Mouse (Mus musculus) erythroid progenitor cell, adult 5-6 weeks (primary cell): Measurements from ENCODE around the gene Fdxr. TPM values are rescaled to one million over a fixed set of nuclear protein-coding genes. Genes with fewer than 3 reads are reported as not detected.
A peak's percentile ranks its signal among the peaks of the same experiment; 100 is the strongest.

Source experiments
- ATAC-seq: replicated peaks from 2 replicates; pipeline ENCODE4 v1.8.0; 2016; ENCODE audit warnings: moderate number of reproducible peaks, mild to moderate bottlenecking, moderate TSS enrichment, inconsistent platforms; ENCODE audit not compliant: poor library complexity, low FRiP score, severe bottlenecking
- total RNA-seq, 2 experiments: library from RNA; stranded (forward) in 1 of 2; stranded (reverse) in 1 of 2; fragments of 150-400 nt in 1 of 2; fragments of 186-747, 209-891 nt in 1 of 2; gene quantifications; 2 replicates each; pipeline versions ENCODE4 v1.2.3 to v1.2.4; 2015 to 2017; ENCODE audit warnings: low replicate concordance in 2 of 2

The Fdxr gene
- total RNA-seq, 2 experiments from 2014 or later: 1.3 to 1.4 TPM

- no peak for ATAC-seq
These were observed 30.5 kb downstream of the Fdxr start for GRCm38 (mm10) chr11:115246386-115246785.

GRCm38 (mm10) chr11:115244840-115245239 lies 32.0 kb downstream of the Fdxr start:
- no peak for ATAC-seq

DNA sequence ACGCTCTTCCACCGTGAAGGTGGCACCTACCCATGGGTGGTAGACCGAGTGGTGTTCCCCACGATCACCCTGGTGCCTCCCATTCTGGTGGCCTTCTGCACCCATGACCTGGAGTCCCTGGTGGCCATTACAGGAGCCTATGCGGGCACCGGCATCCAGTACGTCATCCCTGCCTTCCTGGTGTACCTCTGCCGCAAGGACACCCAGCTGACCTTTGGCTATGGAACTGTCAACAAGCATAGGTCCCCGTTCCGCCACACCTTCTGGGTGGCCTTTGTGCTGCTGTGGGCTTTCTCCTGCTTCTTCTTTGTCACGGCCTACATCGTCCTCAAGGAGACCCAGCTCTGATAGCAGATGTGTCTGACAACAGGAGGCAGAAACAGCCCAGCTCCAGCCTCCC lies 33.1 kb downstream of the Fdxr start:
- ATAC-seq: no peak

DNA sequence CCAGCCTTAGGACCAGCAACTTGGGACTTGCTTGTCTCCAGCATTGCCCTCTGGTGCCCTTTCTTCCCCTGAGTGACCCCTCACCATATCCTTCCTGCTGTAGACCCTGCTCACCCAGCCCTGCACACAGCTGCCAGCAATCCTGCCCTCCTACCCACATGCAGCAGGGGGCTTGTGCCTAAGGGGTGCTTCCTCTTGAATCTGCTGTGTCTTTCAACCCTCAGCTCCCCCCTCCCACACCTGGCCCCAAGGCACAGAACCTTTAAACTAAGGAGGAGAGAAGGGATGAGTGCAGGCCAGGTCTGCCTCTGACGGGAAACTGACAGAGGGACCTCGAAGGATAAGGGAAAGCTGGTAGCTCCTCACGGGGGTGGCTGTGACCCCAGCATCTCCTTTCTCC lies 34.1 kb downstream of the Fdxr start:
- no peak for ATAC-seq

DNA sequence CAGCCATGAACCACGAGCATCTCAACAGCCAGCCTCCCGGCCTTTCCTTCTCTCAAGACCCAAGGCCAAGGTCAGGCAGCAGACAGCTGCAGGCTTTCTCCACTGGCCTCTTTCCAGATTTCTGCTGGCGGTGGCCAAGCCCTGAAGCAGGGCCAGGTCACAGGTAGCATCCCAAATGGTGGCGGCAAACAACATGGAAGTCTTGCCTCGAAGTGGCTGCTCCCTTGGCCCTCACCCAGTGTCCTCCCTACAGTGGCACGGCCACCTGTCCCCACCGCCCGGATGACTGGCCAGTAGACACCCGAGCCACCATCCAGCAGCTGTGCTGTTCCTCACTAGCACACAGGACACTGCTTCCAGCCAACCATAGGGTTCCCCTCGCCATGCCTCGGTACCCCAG lies 35.4 kb downstream of the Fdxr start:
- no peak for ATAC-seq

DNA sequence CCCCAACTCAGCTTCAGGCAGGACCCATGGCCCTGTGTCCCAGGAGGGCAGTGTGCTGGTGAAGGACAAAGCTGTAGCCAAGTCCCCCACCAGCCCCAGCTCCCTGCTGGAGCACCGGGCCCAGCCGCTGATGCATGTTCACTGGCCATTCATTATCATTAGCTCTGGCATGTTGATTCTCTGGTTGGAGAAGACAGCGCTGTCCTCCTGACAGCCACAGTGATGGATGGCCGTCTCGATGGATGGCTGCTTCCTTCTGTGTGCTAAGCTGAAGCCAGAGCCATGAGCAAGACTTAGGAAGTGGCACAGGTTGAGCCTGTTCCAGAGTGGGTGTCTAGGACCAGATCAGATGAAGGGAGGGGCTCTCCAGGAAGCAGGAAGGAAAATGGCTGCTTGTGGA lies 40.3 kb downstream of the Fdxr start:
- ATAC-seq: no peak

DNA sequence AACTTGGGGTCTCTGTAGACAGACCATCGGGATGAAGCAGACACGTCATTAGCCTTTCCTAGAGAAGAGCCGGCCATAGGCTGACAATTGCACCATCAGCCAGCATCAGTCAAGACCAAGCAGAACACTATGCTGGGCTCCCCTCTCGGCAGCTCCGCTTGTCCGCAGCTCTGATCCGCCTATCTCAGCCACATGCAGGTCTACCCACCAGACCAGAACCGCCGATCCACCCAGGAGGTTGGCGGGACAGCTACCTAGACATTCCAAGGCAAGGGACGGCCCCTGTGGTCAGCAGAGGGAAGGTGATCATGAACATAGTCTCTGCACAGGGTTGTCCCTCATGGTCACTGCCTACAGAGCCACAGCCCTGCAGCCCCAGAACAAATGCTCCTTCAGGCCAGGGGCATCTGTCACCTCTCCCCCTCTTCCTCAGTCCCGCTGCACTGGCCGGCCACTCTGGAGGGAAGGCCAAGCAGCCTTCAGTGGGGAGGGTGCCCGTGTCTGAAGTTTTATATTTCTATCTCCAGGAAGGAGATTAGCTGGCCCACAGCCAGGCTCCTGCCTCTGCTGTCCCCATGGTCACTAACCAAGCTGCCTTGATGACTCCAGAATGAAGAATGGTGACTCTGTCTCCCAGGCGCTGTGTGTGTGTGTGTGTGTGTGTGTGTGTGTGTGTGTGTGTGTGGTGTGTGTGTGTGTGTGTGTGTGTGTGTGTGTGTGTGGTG lies 42.4 kb downstream of the Fdxr start:
- ATAC-seq: no peak

DNA sequence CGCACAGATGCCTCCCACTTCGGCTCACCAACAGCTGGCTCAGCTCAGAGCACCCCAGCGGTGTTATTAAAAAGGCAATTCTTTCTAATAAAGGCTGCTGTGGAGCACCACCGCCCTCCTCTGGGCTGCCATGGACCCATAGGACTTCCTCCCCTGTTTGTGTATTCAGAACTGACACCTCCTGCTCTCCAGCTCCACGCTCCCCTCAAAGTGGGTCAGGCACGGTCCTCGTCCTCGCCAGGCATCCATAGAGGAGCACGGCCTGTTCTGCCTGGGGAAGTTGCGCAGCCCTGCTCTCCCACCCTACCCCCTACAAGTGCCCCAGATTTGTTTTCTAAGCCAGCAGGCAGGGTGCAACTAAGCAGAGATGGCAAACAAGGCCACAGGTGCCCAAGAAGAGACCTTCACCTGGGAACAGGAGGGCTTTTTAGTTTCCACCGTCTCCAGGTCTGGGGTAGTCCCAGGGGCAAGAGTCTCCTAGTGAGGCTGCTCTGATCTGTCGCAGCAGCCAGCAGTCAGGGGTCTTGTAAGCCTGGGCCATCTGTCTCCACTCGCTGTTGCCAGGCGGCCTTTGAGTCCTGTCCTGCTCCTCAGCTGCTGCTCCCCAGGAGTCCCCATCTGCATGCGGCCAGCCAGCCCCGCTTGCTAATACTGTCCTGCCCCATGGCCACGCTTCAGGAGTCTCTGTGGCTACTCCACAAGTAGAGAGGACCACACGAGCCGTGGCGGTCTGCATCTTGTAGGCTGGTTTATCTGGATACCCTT lies 43.1 kb downstream of the Fdxr start:
- no peak for ATAC-seq

- ATAC-seq: no peak
These were observed 44.0 kb downstream of the Fdxr start for GRCm38 (mm10) chr11:115232889-115233288.

GRCm38 (mm10) chr11:115231924-115232323 lies 44.9 kb downstream of the Fdxr start:
- ATAC-seq: no peak

GRCm38 (mm10) chr11:115231168-115231915 lies 45.5 kb downstream of the Fdxr start:
- ATAC-seq: no peak

GRCm38 (mm10) chr11:115229021-115229930 lies 47.6 kb downstream of the Fdxr start:
- no peak for ATAC-seq

GRCm38 (mm10) chr11:115228430-115228829 lies 48.4 kb downstream of the Fdxr start:
- ATAC-seq: no peak

DNA sequence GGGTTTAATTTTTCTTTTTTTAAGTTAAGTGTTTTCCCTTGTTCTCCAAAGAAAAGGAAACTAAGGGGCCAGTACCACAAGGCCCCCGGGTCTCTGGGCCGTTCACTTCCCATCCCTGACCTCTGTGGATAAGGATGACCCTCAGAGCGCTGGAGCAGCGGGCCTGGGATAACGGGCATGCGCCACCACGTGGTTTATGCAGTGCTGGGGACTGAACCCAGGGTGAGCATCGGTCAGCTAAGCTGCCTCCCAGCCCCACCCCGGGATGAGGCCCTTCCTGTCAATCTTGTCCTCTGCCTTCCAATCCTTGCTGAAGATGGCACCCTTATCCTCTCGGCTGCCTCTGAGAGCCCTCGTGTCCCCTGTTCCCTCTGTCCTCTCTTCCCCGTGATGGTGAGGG lies 49.2 kb downstream of the Fdxr start:
- ATAC-seq: no peak

- no peak for ATAC-seq
These were observed 49.9 kb downstream of the Fdxr start for GRCm38 (mm10) chr11:115226811-115227491.

GRCm38 (mm10) chr11:115225301-115225700 lies 51.5 kb downstream of the Fdxr start:
- peak; percentile 7; the same call in 1 of the 2 replicates for ATAC-seq

- ATAC-seq: no peak
These were observed 52.0 kb downstream of the Fdxr start for GRCm38 (mm10) chr11:115224889-115225288.

DNA sequence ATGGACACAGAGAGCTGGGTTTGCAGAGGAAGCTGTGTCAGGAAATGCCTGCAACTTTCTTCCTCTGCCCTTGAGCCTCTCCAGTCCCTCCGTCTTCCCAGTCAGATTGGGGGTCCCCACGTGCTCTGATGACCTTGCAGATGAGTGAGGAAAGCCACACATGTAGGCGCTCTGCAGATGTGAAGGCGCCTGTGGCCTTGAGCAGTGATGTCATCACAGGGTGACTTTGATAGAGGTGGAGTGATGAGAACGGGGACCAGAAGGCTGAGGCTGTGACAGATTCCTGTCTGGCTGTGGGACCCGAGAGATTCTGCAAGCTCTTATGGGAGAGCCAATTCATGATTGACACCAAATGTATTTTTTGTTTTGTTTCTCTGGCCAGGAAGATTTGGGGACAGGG lies 53.0 kb downstream of the Fdxr start:
- no peak for ATAC-seq

- no peak for ATAC-seq
These were observed 53.4 kb downstream of the Fdxr start for GRCm38 (mm10) chr11:115223451-115223850.
